Mouse (Mus musculus) hindbrain, postnatal 0 days (tissue): ENCODE data around the gene Pde4dip. TPM values are rescaled to one million over a fixed set of nuclear protein-coding genes. Genes with fewer than 3 reads are reported as not detected.
A peak's percentile ranks its signal among the peaks of the same experiment; 100 is the strongest.

Source experiments
- ATAC-seq: fragments of 200-750 bp; cut with Nextera tagmentation; 2 replicates; pipeline ENCODE4 v1.8.0; 2017; ENCODE audit warnings: mild to moderate bottlenecking, moderate TSS enrichment, moderate library complexity
- DNase-seq: peaks from one replicate; pipeline ENCODE4 v3.0.0-alpha.2; 2015; ENCODE audit warnings: low spot score
- H3K27ac ChIP-seq: fragments of 300-500 bp; sonication (generic); 2 replicates; pipeline ENCODE4 v1.5.1; 2014; ENCODE audit warnings: mild to moderate bottlenecking
- H3K27me3 ChIP-seq: fragments of 300-500 bp; sonication (generic); 2 replicates; pipeline ENCODE4 v1.6.1; 2014; ENCODE audit warnings: low read length, mixed read lengths; ENCODE audit not compliant: insufficient read depth
- H3K36me3 ChIP-seq: fragments of 300-500 bp; sonication (generic); 2 replicates; pipeline ENCODE4 v1.6.1; 2014; ENCODE audit warnings: low read length, mixed read lengths; ENCODE audit not compliant: insufficient read depth
- H3K4me1 ChIP-seq: fragments of 300-500 bp; sonication (generic); 2 replicates; pipeline ENCODE4 v1.6.1; 2014; ENCODE audit warnings: antibody characterized with exemption, low read length, mixed read lengths; ENCODE audit not compliant: insufficient read depth
- H3K4me2 ChIP-seq: fragments of 300-500 bp; sonication (generic); 2 replicates; pipeline ENCODE4 v1.6.1; 2014; ENCODE audit warnings: low read depth, mild to moderate bottlenecking, low read length, moderate library complexity, mixed read lengths
- H3K4me3 ChIP-seq: fragments of 300-500 bp; sonication (generic); 2 replicates; pipeline ENCODE4 v1.5.1; 2014; ENCODE audit warnings: low read length
- H3K9ac ChIP-seq: fragments of 300-500 bp; sonication (generic); replicated peaks from 2 replicates; pipeline ENCODE4 v1.6.1; 2014; ENCODE audit warnings: mild to moderate bottlenecking, low read length, moderate library complexity, mixed read lengths
- H3K9me3 ChIP-seq: fragments of 300-500 bp; sonication (generic); 2 replicates; pipeline ENCODE4 v1.6.1; 2016; ENCODE audit warnings: low read length, mixed read lengths
- CTCF ChIP-seq: IDR thresholded peaks from 2 replicates; pipeline ENCODE4 v1.5.1; 2016; ENCODE audit warnings: antibody characterized with exemption, control low read depth, low read depth
- WGBS: fragments of 180-500 bp; shearing (Covaris S2); extraction: QIAGEN DNeasy Blood & Tissue Kit; methylation state at CpG from one replicate; pipeline ENCODE4 v1.1.7; 2014; 5-methylcytosine and 5-hydroxymethylcytosine counted together
- polyA plus RNA-seq: library from polyadenylated mRNA; unstranded; fragments of >200 nt; fragmentation: Nextera tagmentation; extraction: Ambion mirVana; gene quantifications from 2 replicates; pipeline ENCODE4 v1.2.1, GENCODE M21; 2015
- total RNA-seq: library from RNA; depleted of rRNA; stranded (reverse); fragments of >200 nt; gene quantifications from 2 replicates; pipeline ENCODE4 v1.2.3, GENCODE M21; 2014

Gene Pde4dip
- total and polyA plus RNA-seq, 2 experiments from 2014 or later: 48.1 to 79.6 TPM

- no peak overlapping the region for H3K4me3 ChIP-seq
- no peaks in the 10 kb centered on the region for H3K27me3 ChIP-seq
- no peak overlapping the region for H3K4me2 ChIP-seq
- no peaks in the 10 kb centered on the region for H3K9me3 ChIP-seq
- no peak overlapping the region for H3K9ac ChIP-seq
- 94% methylated on average over 8 of the region's 8 CpGs for WGBS
- no peak for TF ChIP-seq CTCF
- ATAC-seq: no peak
- peaks cover 67% of the 10 kb centered on the region for H3K36me3 ChIP-seq
- H3K4me1 ChIP-seq: no peaks in the 10 kb centered on the region
- no peak for DNase-seq
- no peak overlapping the region for H3K27ac ChIP-seq
Measured at GRCm38 (mm10) chr3:97742841-97743240, 145.7 kb downstream of the Pde4dip start.

GRCm38 (mm10) chr3:97735575-97735974 is 152.9 kb downstream of the Pde4dip start:
- no peaks in the 10 kb centered on the region for H3K4me1 ChIP-seq

GRCm38 (mm10) chr3:97734259-97734658 is 154.2 kb downstream of the Pde4dip start:
- Histone ChIP-seq H3K27me3 (no peaks in the 10 kb centered on the region), H3K4me1 (no peaks in the 10 kb centered on the region), H3K4me3 (no peak overlapping the region), H3K36me3 (peaks cover 10% of the 10 kb centered on the region; the same call in 1 of the 2 replicates), H3K9ac (no peak overlapping the region), H3K9me3 (no peaks in the 10 kb centered on the region), H3K4me2 (no peak overlapping the region), H3K27ac (no peak overlapping the region)
- ATAC-seq (no peak), DNase-seq (no peak)
- WGBS: 68% methylated on average over 4 of the region's 4 CpGs
- TF ChIP-seq CTCF: no peak

More at GRCm38 (mm10) chr3:97735575-97735974, 152.9 kb downstream of the Pde4dip start:
- no peak for DNase-seq
- TF ChIP-seq CTCF: no peak
- Histone ChIP-seq H3K36me3 (peaks cover 13% of the 10 kb centered on the region; the same call in 1 of the 2 replicates), H3K27me3 (no peaks in the 10 kb centered on the region), H3K4me3 (no peak overlapping the region), H3K27ac (no peak overlapping the region), H3K9me3 (no peaks in the 10 kb centered on the region), H3K4me2 (no peak overlapping the region), H3K9ac (no peak overlapping the region)
- ATAC-seq: no peak
- 91% methylated on average over 5 of the region's 5 CpGs for WGBS

- peaks cover 10% of the 10 kb centered on the region; the same call in 1 of the 2 replicates for H3K36me3 ChIP-seq
- H3K9me3 ChIP-seq: no peaks in the 10 kb centered on the region
- DNase-seq (no peak), ATAC-seq (no peak)
- H3K27ac ChIP-seq: no peak overlapping the region
- H3K4me3 ChIP-seq: no peak overlapping the region
- no peak for TF ChIP-seq CTCF
- 89% methylated on average over 6 of the region's 6 CpGs for WGBS
- H3K27me3 ChIP-seq: no peaks in the 10 kb centered on the region
- H3K4me2 ChIP-seq: no peak overlapping the region
- no peaks in the 10 kb centered on the region for H3K4me1 ChIP-seq
- H3K9ac ChIP-seq: no peak overlapping the region
Measured at GRCm38 (mm10) chr3:97732622-97733021, 155.9 kb downstream of the Pde4dip start.

GRCm38 (mm10) chr3:97730624-97731023 is 157.9 kb downstream of the Pde4dip start:
- no peaks in the 10 kb centered on the region for H3K9me3 ChIP-seq
- no peak overlapping the region for H3K9ac ChIP-seq
- 72% methylated on average over 7 of the region's 7 CpGs for WGBS
- H3K27ac ChIP-seq: no peak overlapping the region
- no peak for TF ChIP-seq CTCF
- no peak overlapping the region for H3K4me3 ChIP-seq
- no peaks in the 10 kb centered on the region for H3K27me3 ChIP-seq
- 0 out of 2 replicates have a peak, but pooled peaks cover under 1% of the 10 kb centered on the region for H3K36me3 ChIP-seq
- H3K4me1 ChIP-seq: no peaks in the 10 kb centered on the region
- ATAC-seq (no peak), DNase-seq (no peak)
- H3K4me2 ChIP-seq: no peak overlapping the region

GRCm38 (mm10) chr3:97730131-97730530 is 158.4 kb downstream of the Pde4dip start:
- Histone ChIP-seq H3K4me3 (no peak overlapping the region), H3K4me2 (no peak overlapping the region), H3K9me3 (no peaks in the 10 kb centered on the region), H3K27me3 (no peaks in the 10 kb centered on the region), H3K4me1 (no peaks in the 10 kb centered on the region), H3K27ac (no peak overlapping the region), H3K9ac (no peak overlapping the region), H3K36me3 (no peaks in the 10 kb centered on the region)
- ATAC-seq: peak; percentile 49; the same call in 1 of the 2 replicates
- TF ChIP-seq CTCF: no peak
- peak; percentile 16 for DNase-seq
- WGBS: 48% methylated on average over 3 of the region's 3 CpGs

- Histone ChIP-seq H3K4me1 (no peaks in the 10 kb centered on the region), H3K4me3 (no peak overlapping the region), H3K27me3 (no peaks in the 10 kb centered on the region), H3K27ac (no peak overlapping the region), H3K9me3 (no peaks in the 10 kb centered on the region), H3K36me3 (no peaks in the 10 kb centered on the region), H3K9ac (no peak overlapping the region), H3K4me2 (no peak overlapping the region)
- ATAC-seq (no peak), DNase-seq (no peak)
- 80% methylated on average over 2 of the region's 2 CpGs for WGBS
- no peak for TF ChIP-seq CTCF
Measured at GRCm38 (mm10) chr3:97727801-97728200, 160.7 kb downstream of the Pde4dip start.
